Mouse (Mus musculus): ENCODE measurements around the gene Efna1. TPM values are rescaled to one million over a fixed set of nuclear protein-coding genes. Genes with fewer than 3 reads are reported as not detected.
A peak's percentile ranks its signal among the peaks of the same experiment; 100 is the strongest.

The Efna1 gene
- polyA plus RNA-seq, 1 experiment from 2014 or later: 8.9 TPM

DNA sequence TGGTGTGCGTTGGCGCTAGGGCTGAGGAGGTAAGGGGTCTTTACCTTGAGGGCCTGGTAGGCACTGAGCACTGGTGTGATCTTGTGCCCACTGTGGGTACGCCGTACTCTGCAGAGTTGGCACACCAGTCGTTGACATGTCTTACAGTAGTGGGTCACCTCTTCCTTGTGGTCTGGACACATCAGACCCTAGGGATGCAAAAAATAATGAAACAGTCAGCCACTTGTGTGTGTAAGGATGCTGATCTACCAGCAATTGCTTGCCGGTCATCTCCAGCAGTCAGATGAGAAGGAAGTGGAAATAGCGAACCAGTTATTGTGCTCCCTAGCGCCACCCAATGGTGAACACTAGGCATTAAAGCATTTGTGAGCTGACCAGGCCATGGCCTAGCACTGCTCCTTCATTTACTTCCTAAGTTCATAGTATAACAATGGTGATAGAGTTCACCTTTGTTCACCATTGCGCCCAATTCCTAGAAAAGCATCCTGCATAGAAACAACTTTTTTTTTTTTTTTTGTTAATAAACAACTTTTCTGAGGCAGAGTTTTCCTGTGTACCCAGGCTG is 38.5 kb downstream of the Efna1 start:
- no peak for ATAC-seq (ENCODE audit: insufficient read depth)
- Histone ChIP-seq H3K9ac (no peak overlapping the region), H3K27me3 (peaks cover 37% of the 10 kb centered on the region)

GRCm38 (mm10) chr3:89238494-89238893 is 42.4 kb downstream of the Efna1 start:
- H3K4me2 ChIP-seq: no peak overlapping the region
- H3K4me1 ChIP-seq (replicated peaks): peaks cover 13% of the 10 kb centered on the region
- no peaks in the 10 kb centered on the region for H3K9me3 ChIP-seq (replicated peaks)
- H3K36me3 ChIP-seq (replicated peaks): no peaks in the 10 kb centered on the region
- H3K27me3 ChIP-seq: peaks cover 19% of the 10 kb centered on the region
- H3K4me3 ChIP-seq (replicated peaks): no peak overlapping the region
- ATAC-seq (ENCODE audit: insufficient read depth): no peak
- no peak overlapping the region for H3K9ac ChIP-seq
- H3K27ac ChIP-seq (replicated peaks): no peak overlapping the region
- 54% methylated on average over 12 of the region's 12 CpGs for WGBS (ENCODE audit: insufficient replicate concordance)

More for the DNA sequence above, 38.5 kb downstream of the Efna1 start:
- Histone ChIP-seq H3K36me3 (replicated peaks) (no peaks in the 10 kb centered on the region), H3K4me1 (replicated peaks) (peaks cover 52% of the 10 kb centered on the region), H3K4me2 (no peak overlapping the region), H3K27ac (replicated peaks) (no peak overlapping the region), H3K4me3 (replicated peaks) (no peak overlapping the region), H3K9me3 (replicated peaks) (no peaks in the 10 kb centered on the region)
- 56% methylated on average over 9 of the region's 9 CpGs for WGBS (ENCODE audit: insufficient replicate concordance)

- WGBS (ENCODE audit: insufficient replicate concordance): 77% methylated on average over 21 of the region's 21 CpGs
- no peak overlapping the region for H3K4me2 ChIP-seq
- no peak overlapping the region for H3K9ac ChIP-seq
- H3K27ac ChIP-seq (replicated peaks): no peak overlapping the region
- H3K9me3 ChIP-seq (replicated peaks): no peaks in the 10 kb centered on the region
- H3K4me3 ChIP-seq (replicated peaks): no peak overlapping the region
- no peak for ATAC-seq (ENCODE audit: insufficient read depth)
- no peaks in the 10 kb centered on the region for H3K36me3 ChIP-seq (replicated peaks)
- H3K27me3 ChIP-seq: peaks cover 17% of the 10 kb centered on the region
- peaks cover 5% of the 10 kb centered on the region for H3K4me1 ChIP-seq (replicated peaks)
Observed at GRCm38 (mm10) chr3:89237682-89238081, 43.3 kb downstream of the Efna1 start.

- ATAC-seq (ENCODE audit: insufficient read depth): no peak
- Histone ChIP-seq H3K27me3 (peaks cover 19% of the 10 kb centered on the region), H3K9ac (no peak overlapping the region)
Observed at GRCm38 (mm10) chr3:89236516-89236915, 44.4 kb downstream of the Efna1 start.

DNA sequence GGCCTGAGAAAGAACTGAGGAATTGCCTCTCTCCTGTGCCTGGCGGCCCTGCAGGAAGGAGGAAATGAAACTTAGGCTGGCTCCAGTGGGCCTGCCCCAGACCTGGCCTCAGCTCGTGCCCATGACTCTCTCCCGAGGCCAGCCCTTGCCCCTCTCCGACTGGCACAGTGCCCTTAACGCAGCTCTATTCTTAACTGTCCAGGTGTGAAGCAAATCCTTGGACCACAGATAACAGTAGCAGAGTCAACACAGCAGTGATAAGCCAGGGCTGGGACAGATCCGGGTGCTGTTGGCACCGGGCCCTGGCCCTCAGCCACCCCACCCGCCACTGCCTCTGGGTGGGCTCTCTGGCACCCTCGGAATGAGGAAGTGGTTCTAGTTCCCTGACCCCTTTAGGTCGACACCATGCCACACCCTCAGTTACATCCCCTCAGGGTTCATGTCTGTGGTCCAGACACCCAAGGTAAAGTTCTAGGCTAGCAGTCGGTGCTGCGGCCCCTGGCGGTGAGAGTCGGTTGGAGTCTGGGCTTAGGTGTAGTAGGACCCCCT is 47.3 kb downstream of the Efna1 start:
- Histone ChIP-seq H3K36me3 (replicated peaks) (no peaks in the 10 kb centered on the region), H3K4me2 (no peak overlapping the region), H3K4me1 (replicated peaks) (peaks cover 7% of the 10 kb centered on the region), H3K27ac (replicated peaks) (no peak overlapping the region), H3K27me3 (peaks cover 44% of the 10 kb centered on the region), H3K9ac (no peak overlapping the region), H3K9me3 (replicated peaks) (no peaks in the 10 kb centered on the region), H3K4me3 (replicated peaks) (no peak overlapping the region)
- WGBS (ENCODE audit: insufficient replicate concordance): 40% methylated on average over 14 of the region's 14 CpGs
- ATAC-seq (ENCODE audit: insufficient read depth): no peak

More at GRCm38 (mm10) chr3:89236516-89236915, 44.4 kb downstream of the Efna1 start:
- Histone ChIP-seq H3K27ac (replicated peaks) (no peak overlapping the region), H3K4me1 (replicated peaks) (peaks cover 5% of the 10 kb centered on the region), H3K4me3 (replicated peaks) (no peak overlapping the region), H3K4me2 (no peak overlapping the region), H3K36me3 (replicated peaks) (no peaks in the 10 kb centered on the region), H3K9me3 (replicated peaks) (no peaks in the 10 kb centered on the region)
- WGBS (ENCODE audit: insufficient replicate concordance): 79% methylated on average over 10 of the region's 10 CpGs

DNA sequence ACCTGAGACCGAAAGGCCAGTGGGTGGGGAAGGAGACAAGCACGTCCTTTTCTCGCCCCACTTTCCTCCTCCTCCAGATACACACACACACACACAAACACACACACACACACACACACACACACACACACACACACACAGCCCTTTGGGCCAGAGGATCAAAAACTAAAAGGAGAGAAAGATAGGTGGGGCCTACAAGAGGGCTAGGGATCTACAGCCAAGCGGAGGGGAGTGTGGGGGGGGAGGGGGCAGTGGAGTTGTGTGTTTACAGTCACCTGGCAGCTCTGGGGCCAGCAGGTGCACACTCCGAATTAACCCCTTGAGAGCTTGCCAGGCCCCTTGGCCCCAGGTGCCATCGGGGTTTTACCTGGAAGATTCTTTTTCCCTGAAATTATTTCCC is 48.3 kb downstream of the Efna1 start:
- Histone ChIP-seq H3K4me3 (replicated peaks) (no peak overlapping the region), H3K4me2 (no peak overlapping the region), H3K27ac (replicated peaks) (no peak overlapping the region), H3K36me3 (replicated peaks) (no peaks in the 10 kb centered on the region), H3K4me1 (replicated peaks) (peaks cover 12% of the 10 kb centered on the region), H3K27me3 (peaks cover 51% of the 10 kb centered on the region), H3K9me3 (replicated peaks) (no peaks in the 10 kb centered on the region), H3K9ac (no peak overlapping the region)
- 51% methylated on average over 6 of the region's 6 CpGs for WGBS (ENCODE audit: insufficient replicate concordance)
- ATAC-seq (ENCODE audit: insufficient read depth): no peak

DNA sequence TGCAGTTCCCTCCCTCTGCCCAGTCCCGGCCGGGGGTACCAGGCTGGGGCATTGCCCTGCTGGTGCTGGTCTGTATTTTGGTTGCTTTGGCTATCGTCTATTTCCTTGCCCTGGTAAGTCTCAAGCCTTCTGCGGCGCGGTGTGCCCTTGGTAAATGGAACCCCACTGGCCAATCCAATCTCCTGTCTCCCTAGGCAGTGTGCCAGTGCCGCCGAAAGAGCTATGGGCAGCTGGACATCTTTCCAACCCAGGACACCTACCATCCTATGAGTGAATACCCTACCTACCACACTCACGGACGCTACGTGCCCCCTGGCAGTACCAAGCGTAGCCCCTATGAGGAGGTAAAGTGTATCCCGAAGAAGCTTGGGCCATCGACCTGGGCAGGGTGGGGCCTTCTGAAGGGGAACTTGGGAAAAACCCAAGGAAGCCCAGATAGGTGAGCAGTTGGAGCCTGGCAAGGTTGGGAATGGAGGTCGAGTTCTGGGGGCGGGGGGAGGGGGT is 49.1 kb downstream of the Efna1 start:
- no peak overlapping the region for H3K27ac ChIP-seq (replicated peaks)

DNA sequence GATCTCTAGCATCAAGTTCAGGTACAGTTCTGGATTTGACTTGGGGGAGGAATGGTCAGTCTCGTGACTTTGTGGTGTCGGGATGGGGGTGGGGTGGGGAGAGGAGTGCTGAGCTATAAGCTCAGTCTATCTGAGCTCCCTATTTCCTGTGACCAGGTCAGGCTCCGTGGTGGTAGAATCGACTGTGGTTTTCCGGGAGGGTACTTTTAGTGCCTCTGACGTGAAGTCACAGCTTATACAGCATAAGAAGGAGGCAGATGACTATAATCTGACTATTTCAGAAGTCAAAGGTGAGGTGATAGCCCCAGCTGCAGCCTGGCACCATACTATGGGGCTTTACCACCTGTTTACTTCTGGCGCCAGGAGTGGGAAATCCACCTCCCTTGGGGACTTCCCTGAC is 49.6 kb downstream of the Efna1 start:
- no peak overlapping the region for H3K9ac ChIP-seq
- H3K4me2 ChIP-seq: no peak overlapping the region
- no peaks in the 10 kb centered on the region for H3K9me3 ChIP-seq (replicated peaks)
- 17% methylated on average over 7 of the region's 7 CpGs for WGBS (ENCODE audit: insufficient replicate concordance)
- no peak overlapping the region for H3K4me3 ChIP-seq (replicated peaks)
- H3K4me1 ChIP-seq (replicated peaks): peaks cover 24% of the 10 kb centered on the region
- no peaks in the 10 kb centered on the region for H3K36me3 ChIP-seq (replicated peaks)
- no peak for ATAC-seq (ENCODE audit: insufficient read depth)
- no peak overlapping the region for H3K27ac ChIP-seq (replicated peaks)
- peaks cover 57% of the 10 kb centered on the region for H3K27me3 ChIP-seq

More for the DNA sequence above, 49.1 kb downstream of the Efna1 start:
- Histone ChIP-seq H3K4me2 (no peak overlapping the region), H3K4me1 (replicated peaks) (peaks cover 20% of the 10 kb centered on the region), H3K9ac (no peak overlapping the region), H3K4me3 (replicated peaks) (no peak overlapping the region), H3K27me3 (peaks cover 57% of the 10 kb centered on the region), H3K9me3 (replicated peaks) (no peaks in the 10 kb centered on the region), H3K36me3 (replicated peaks) (no peaks in the 10 kb centered on the region)
- no peak for ATAC-seq (ENCODE audit: insufficient read depth)
- 59% methylated on average over 16 of the region's 16 CpGs for WGBS (ENCODE audit: insufficient replicate concordance)

- H3K9me3 ChIP-seq (replicated peaks): no peaks in the 10 kb centered on the region
- no peak overlapping the region for H3K9ac ChIP-seq
- H3K36me3 ChIP-seq (replicated peaks): no peaks in the 10 kb centered on the region
- peaks cover 61% of the 10 kb centered on the region for H3K27me3 ChIP-seq
- peaks cover 25% of the 10 kb centered on the region for H3K4me1 ChIP-seq (replicated peaks)
- WGBS (ENCODE audit: insufficient replicate concordance): 48% methylated on average over 2 of the region's 2 CpGs
- no peak for ATAC-seq (ENCODE audit: insufficient read depth)
- no peak overlapping the region for H3K27ac ChIP-seq (replicated peaks)
- no peak overlapping the region for H3K4me2 ChIP-seq
- H3K4me3 ChIP-seq (replicated peaks): no peak overlapping the region
Observed at GRCm38 (mm10) chr3:89230561-89230960, 50.4 kb downstream of the Efna1 start.

DNA sequence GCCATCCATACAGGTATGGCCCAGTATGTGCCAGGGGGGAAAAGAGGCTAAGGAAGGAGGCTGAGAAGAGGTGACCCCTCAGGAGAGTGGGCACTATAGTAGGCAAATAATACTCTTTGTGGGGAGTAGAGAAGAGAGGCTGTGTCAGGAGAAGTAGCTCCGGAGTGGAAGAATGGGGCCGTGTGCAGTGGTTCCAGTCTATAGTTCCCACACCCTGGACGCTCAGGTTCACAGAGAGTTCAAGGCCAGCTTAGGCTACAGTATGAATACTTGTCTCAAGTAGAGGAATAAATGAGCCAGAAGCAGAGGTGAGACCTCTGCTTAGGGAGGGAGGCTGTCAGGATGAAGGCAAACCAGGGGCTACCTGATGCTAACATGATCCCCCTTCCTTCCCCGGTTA is 51.7 kb downstream of the Efna1 start:
- no peak overlapping the region for H3K4me3 ChIP-seq (replicated peaks)
- H3K4me2 ChIP-seq: no peak overlapping the region
- no peak for ATAC-seq (ENCODE audit: insufficient read depth)
- 75% methylated on average over 4 of the region's 4 CpGs for WGBS (ENCODE audit: insufficient replicate concordance)
- H3K27ac ChIP-seq (replicated peaks): no peak overlapping the region
- H3K36me3 ChIP-seq (replicated peaks): no peaks in the 10 kb centered on the region
- no peaks in the 10 kb centered on the region for H3K9me3 ChIP-seq (replicated peaks)
- peaks cover 74% of the 10 kb centered on the region for H3K27me3 ChIP-seq
- H3K4me1 ChIP-seq (replicated peaks): peaks cover 25% of the 10 kb centered on the region
- H3K9ac ChIP-seq: no peak overlapping the region

DNA sequence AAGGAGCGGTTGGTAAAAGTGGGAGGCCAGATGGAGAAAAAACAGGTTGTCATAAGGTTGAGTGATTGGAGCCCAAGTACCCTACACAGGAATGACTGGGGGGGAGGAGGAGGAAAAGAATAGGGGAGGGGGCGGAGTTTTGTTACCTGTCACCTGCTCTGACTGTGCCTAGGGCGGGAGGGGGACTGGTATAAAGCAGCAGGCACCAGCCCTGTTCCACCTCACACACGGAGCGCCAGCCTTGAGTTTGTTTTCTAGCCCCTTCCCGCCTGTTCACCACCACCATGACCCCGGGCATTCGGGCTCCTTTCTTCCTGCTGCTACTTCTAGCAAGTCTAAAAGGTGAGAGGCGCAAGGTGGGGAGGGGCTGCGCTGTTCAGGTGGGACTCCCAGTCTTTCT is 52.1 kb downstream of the Efna1 start, which contains the start of gene Muc1:
Muc1 (plus strand) TSS at position 222 of the 400 bp plus-strand sequence.
- no peak within 1 kb of the TSS for H3K27ac ChIP-seq (replicated peaks)
- no peak within 1 kb of the TSS for H3K9ac ChIP-seq
- no peaks in the 10 kb centered on the region for H3K36me3 ChIP-seq (replicated peaks)
- 39% methylated on average over 10 of the region's 10 CpGs for WGBS (ENCODE audit: insufficient replicate concordance)
- no peak for ATAC-seq (ENCODE audit: insufficient read depth)
- peak within 1 kb of the TSS; percentile 51 for H3K4me3 ChIP-seq (replicated peaks)
- peaks cover 78% of the 10 kb centered on the region for H3K27me3 ChIP-seq
- peak within 1 kb of the TSS; percentile 73 for H3K4me2 ChIP-seq
- H3K4me1 ChIP-seq (replicated peaks): peaks cover 25% of the 10 kb centered on the region
- H3K9me3 ChIP-seq (replicated peaks): no peaks in the 10 kb centered on the region
